Mouse (Mus musculus) brain, adult 2 months (tissue): ENCODE data around the gene Abca5.
A peak's percentile ranks its signal among the peaks of the same experiment; 100 is the strongest.

Experiments used
- DNase-seq: peaks from one replicate; pipeline ENCODE4 v3.0.0; 2011; ENCODE audit warnings: low read depth, low spot score

Abca5 gene

DNA sequence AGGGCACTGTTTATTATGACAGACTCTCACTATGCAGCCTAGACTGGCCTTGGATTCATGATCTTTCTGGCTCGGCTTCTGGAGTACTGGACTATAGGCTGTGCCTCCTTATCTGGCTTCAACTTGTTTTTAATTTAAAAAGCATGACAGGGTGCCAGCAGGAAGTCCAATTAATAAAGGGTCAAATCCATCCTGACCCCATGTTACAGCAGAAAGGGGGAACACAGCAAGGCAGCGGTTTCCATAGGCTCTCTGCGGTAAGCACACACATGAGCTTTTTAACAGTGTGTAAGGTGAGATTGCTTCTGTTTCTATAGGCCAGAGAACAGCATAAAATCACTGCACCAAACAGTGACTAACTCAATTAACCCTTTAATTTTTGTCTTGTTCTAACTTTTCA, 34.1 kb downstream of the Abca5 start:
- no peak for DNase-seq

DNA sequence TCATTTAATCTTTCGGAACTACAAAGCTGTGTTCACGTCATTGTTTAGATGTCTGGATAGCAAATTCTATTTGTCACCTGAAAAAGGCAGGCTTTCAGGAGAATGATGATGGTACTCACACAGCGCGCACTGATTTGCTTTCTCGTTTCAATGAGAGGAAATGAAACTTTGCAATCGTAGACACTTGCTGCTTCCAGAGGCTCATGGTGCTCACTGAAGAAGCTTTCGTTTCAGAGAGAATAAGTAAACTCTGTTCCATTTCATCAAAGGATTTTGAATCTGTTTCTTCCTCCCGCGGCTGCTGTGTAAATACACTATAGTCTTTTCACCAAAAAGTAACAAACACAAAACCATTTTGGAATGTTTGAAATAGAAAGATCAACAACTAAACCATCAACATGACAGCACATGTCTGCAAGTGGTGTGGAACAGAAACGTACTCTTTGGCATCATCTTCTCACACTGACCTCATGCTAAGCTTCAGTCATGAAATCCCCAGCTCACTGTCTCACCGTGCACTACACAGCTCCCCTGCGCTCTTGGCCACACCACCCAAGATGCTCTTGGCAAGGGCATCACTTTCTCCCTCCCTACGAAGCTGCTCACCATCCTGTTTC, 39.5 kb downstream of the Abca5 start:
- DNase-seq: no peak

DNA sequence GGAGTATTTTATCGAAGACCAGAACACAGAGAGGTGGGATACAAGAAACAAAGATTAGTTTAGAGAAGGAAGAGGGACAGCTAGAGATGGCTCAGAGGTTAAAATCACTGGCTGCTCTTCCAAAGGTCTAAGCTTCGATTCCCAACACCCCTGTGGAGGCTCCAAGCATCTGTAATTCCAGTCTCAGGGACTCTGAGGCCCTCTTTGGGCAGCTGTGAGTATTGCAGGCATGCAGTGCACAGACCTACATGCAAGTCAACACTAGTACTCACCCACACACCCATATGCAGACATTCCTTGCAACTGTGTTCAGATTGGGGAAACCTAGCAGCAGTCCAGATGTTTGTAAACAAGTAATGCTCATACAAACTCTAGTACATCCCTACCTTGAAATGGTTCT, 46.9 kb downstream of the Abca5 start:
- DNase-seq: no peak

DNA sequence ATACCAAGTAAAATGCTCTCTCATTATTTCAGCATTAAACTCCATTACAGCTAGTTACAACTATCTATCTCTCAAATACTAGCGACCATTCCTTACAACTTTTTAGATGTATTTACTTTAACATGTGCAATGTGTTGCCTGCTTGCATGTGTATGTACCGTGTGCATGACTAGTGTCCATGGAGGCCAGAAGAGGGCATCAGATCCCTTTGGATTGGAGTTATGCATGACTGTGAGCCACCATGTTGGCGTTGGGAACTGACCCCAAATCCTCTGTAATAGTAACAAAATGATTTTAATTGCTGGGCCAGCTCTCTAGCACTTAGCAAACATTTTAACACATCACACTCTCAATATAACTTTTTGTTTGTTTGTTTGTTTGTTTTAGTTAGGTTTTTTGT, 49.1 kb downstream of the Abca5 start:
- DNase-seq: no peak

- peak; percentile 79 for DNase-seq
Observed at GRCm38 (mm10) chr11:110287694-110288093, 49.8 kb downstream of the Abca5 start.

DNA sequence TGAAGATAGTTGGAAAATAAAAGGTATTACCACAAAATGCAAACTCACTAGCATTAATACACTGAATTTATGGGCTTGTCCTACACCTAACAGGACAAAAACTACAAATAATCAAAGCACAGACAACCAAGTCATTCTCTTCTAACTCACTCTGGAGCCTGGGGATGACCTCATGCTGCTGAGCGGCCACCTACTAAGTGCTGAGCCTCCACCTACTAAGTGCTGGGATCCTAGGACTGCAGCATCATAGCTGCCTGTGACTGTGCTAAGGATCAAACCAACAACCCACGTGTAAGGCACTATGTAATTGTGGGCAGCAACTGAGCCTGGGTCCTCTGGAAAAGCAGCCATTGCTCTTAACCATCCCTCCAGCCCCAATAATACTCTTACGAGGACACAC, 51.2 kb downstream of the Abca5 start:
- DNase-seq: no peak

- peak; percentile 27 for DNase-seq
Observed at GRCm38 (mm10) chr11:110284849-110285248, 52.7 kb downstream of the Abca5 start.

DNA sequence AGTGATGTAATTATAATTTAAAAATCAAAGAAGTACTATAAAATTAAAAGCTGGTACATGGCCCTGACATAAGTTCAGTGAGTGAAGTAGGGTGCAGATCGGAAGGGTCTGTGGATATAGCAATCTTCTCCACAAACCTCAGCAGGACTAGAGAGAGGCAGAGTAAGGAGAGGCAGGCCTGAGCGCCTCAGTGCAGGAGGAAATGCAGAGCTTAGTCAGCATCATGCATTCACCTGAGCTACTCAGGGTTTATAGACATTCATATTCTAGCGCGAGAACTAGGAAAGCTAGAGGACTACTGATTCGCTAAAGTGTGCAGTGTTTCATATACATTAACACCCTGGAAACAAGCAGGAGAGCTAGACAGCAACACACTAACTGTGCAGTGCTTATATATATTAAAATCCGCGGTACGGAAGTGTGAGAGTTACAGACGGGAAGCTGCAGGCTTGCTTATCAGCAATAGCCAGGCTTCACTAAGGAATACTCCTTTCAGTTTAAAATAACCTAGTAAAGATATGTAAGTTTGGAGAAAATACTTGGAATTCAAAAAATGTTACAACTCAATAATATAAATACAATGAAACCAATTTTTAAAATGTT, 53.2 kb downstream of the Abca5 start:
- no peak for DNase-seq

DNA sequence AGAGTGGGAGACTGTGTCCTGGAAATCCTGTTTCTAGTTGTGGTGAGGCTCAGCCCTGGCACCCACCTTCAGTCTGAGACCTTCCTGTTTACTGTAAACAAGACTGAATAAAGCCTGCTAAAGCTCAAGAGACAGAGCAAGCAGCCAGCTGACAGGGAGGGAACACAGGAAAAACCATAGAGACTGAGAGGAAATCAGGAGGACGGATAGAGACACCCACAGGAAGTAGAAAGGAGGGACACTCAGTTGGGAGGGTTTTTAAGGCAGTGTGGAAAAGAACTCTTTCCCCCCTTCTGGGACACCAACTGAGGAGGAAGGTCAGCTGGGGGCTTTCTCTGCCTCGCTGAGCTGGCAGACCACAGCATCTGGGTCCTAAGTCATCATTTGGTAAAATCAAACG, 62.7 kb downstream of the Abca5 start:
- no peak for DNase-seq

DNA sequence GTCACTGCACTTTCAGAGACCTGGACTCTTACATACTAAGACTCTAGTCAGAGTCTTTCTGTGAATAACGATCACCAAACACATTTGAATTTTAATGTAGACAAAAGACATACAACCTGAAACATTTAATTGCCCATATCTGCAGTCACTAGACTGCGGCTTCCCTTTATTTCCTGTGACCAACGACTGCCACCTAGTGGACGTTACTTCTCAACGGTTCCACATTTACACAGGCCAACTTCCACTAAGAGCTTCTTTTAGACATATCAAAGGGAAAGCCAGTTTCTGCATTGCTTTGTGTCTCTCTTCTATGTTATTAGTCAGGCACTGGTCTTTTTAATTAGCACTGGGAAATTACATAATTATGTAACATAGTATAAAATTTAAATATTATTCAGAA, 65.8 kb downstream of the Abca5 start:
- peak; percentile 88 for DNase-seq

GRCm38 (mm10) chr11:110268244-110268844, 69.2 kb downstream of the Abca5 start:
- peak; percentile 91 for DNase-seq

DNA sequence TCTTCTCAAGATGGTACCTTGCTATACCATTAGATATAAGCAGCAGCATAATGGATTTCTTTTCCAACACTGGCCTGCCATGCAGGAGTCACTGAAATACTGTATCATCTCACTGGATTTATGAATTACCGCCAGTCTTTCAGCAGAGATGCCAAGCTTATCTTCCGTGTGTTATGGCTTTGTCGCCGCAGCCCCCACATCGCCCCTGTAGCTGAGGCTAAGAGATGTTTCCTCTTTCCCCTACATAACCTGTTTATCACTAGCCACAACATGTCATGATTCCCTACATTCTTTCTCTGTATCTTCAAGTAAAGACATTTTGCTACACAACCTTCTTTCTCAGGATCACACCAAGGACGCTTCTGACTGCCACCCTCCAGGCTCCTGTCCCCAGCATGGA, 70.3 kb downstream of the Abca5 start:
- no peak for DNase-seq

DNA sequence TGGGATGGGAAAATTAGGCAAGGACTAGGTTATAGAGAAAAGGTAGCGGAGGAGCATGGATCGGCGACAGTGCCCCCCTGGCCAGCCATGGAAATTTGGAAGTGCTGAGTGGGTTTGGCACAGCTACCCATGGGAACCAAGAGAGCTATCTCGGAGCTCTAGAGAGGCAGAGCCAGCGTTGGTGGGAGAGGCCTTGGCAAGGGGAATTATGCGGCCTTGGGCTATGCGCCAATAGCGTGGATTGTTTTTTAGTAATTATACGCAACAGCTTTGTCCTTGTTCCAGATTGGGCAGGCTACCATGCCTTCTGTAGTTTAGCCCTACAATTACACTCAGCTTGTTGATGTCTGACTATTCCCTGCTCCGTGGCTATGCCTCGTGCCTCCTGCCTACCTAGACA, 70.8 kb downstream of the Abca5 start:
- peak; percentile 25 for DNase-seq

DNA sequence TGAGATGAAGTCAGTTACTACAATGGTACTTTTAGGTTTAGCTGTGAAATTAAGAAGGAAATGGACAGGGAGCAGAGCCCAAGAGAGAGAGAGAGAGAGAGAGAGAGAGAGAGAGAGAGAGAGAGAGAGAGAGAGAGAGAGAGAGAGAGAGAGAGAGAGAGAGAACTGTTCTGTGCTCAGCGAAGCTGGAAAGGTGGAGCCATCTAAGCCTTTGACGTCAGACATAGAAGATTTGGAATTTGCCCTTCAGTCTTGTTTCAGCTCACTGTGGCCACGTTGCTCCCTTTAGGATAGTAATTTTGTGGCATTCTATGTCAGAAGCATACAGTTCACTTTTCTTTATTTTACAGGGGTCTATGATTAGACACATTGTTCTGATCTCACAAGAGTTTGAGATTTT, 75.6 kb downstream of the Abca5 start:
- no peak for DNase-seq

- no peak for DNase-seq
Observed at GRCm38 (mm10) chr11:110257911-110258310, 79.6 kb downstream of the Abca5 start.

DNA sequence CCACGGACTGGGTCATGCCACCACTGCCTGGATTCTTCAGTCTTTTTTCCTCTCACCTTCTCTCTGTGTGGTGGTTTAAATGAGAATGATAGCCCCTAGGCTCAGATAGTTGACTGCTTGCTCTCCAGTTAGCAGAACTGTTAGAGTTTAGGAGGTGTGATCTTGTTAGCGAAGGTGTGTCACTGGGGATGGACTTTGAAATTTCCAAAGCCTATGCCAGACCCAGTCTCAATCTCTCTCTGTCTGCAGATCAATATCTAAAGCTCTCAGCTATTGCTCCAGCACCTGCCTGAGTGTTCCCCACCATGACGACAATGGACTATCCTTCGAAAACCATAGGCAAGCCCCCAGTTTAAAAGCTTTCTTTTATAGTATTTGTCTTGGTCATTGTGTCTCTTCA, 80.5 kb downstream of the Abca5 start:
- no peak for DNase-seq

DNA sequence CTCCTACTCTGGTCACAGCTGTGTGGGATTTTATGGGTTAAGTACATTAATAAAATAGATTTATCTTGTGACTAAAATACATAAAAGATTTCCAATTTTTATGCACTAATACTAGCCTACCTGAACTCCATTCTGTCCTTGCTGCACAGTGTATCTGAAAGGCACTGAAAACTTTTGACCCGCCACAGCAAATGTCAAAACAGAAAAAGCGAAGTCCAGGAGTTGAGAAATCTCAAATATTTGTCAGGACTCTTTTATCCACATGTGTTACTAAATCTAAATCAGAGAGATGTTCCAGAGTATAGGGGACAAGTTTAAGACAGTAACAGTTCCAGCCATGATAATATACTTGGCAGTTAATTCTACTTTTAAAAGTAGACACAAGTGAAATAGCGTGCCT, 85.3 kb downstream of the Abca5 start:
- DNase-seq: no peak

GRCm38 (mm10) chr11:110251534-110251933, 86.0 kb downstream of the Abca5 start, which contains the start of gene Abca6:
TSS of gene Abca6 (minus strand) at chr11:110251776.
- DNase-seq: peak; percentile 69

- no peak for DNase-seq
Observed at GRCm38 (mm10) chr11:110244730-110245129, 92.8 kb downstream of the Abca5 start.

DNA sequence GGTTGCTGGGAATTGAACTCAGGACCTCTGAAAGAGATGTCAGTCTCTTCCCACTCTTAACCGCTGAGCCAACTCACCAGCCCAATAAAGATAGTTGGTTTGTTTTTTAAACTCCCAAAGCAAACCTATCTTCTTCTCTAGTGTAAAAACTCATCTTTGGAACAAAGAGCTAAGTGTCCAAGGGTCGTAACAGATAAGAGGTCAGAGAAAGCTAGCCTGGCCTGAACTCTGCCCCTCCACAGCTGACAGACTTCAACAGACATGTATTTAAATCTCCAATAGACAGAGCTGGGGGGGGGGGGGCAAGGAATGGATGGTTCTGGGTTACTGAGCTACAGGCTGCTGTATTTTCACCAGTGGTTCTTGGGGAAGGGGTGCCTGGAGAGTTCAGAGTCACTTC, 100.0 kb downstream of the Abca5 start:
- DNase-seq: no peak

GRCm38 (mm10) chr11:110232975-110233374, 104.5 kb downstream of the Abca5 start:
- no peak for DNase-seq
